Mouse (Mus musculus): Measurements from ENCODE around the gene Cpn2. TPM values are rescaled to one million over a fixed set of nuclear protein-coding genes. Genes with fewer than 3 reads are reported as not detected.
A peak's percentile ranks its signal among the peaks of the same experiment; 100 is the strongest.

The Cpn2 gene
- polyA plus RNA-seq, 1 experiment from 2014 or later = not detected

- Histone ChIP-seq H3K4me1 (peaks cover 36% of the 10 kb centered on the region), H3K4me3 (no peak overlapping the region)
- WGBS = 44% methylated on average over 12 of the region's 12 CpGs
These were observed 32.4 kb downstream of the Cpn2 start for GRCm38 (mm10) chr16:30234636-30235546.

GRCm38 (mm10) chr16:30234077-30234476 lies 33.2 kb downstream of the Cpn2 start:
- H3K4me3 ChIP-seq = no peak overlapping the region
- H3K27ac ChIP-seq = no peak overlapping the region
- no peak for ATAC-seq (ENCODE audit: insufficient number of reproducible peaks, insufficient read depth, low FRiP score, low TSS enrichment)
- no peak overlapping the region for H3K4me2 ChIP-seq (replicated peaks)
- H3K4me1 ChIP-seq = peaks cover 36% of the 10 kb centered on the region
- H3K9me3 ChIP-seq = no peaks in the 10 kb centered on the region
- no peaks in the 10 kb centered on the region for H3K36me3 ChIP-seq
- no peaks in the 10 kb centered on the region for H3K27me3 ChIP-seq
- WGBS = 32% methylated on average over 8 of the region's 8 CpGs
- no peak overlapping the region for H3K9ac ChIP-seq

More at GRCm38 (mm10) chr16:30234636-30235546, 32.4 kb downstream of the Cpn2 start:
- Histone ChIP-seq H3K27me3 (no peaks in the 10 kb centered on the region), H3K9me3 (no peaks in the 10 kb centered on the region), H3K4me2 (replicated peaks) (no peak overlapping the region), H3K27ac (peak overlapping the region; percentile 87; the same call in 1 of the 2 replicates), H3K36me3 (no peaks in the 10 kb centered on the region), H3K9ac (no peak overlapping the region)
- no peak for ATAC-seq (ENCODE audit: insufficient number of reproducible peaks, insufficient read depth, low FRiP score, low TSS enrichment)

GRCm38 (mm10) chr16:30231882-30232604 lies 35.3 kb downstream of the Cpn2 start:
- WGBS = 26% methylated on average over 13 of the region's 13 CpGs
- H3K36me3 ChIP-seq = no peaks in the 10 kb centered on the region
- H3K27me3 ChIP-seq = no peaks in the 10 kb centered on the region
- peak overlapping the region; percentile 71 for H3K27ac ChIP-seq
- no peaks in the 10 kb centered on the region for H3K9me3 ChIP-seq
- peaks cover 35% of the 10 kb centered on the region for H3K4me1 ChIP-seq
- no peak overlapping the region for H3K9ac ChIP-seq
- no peak overlapping the region for H3K4me2 ChIP-seq (replicated peaks)
- no peak overlapping the region for H3K4me3 ChIP-seq
- ATAC-seq (ENCODE audit: insufficient number of reproducible peaks, insufficient read depth, low FRiP score, low TSS enrichment) = no peak

- H3K4me2 ChIP-seq (replicated peaks) = no peak overlapping the region
- H3K27me3 ChIP-seq = no peaks in the 10 kb centered on the region
- ATAC-seq (ENCODE audit: insufficient number of reproducible peaks, insufficient read depth, low FRiP score, low TSS enrichment) = no peak
- no peak overlapping the region for H3K4me3 ChIP-seq
- WGBS = 50% methylated on average over 7 of the region's 7 CpGs
- H3K36me3 ChIP-seq = no peaks in the 10 kb centered on the region
- no peak overlapping the region for H3K27ac ChIP-seq
- H3K9me3 ChIP-seq = no peaks in the 10 kb centered on the region
- H3K4me1 ChIP-seq = peaks cover 12% of the 10 kb centered on the region
- no peak overlapping the region for H3K9ac ChIP-seq
These were observed 39.9 kb downstream of the Cpn2 start for GRCm38 (mm10) chr16:30227352-30227751.

- Histone ChIP-seq H3K4me2 (replicated peaks) (no peak overlapping the region), H3K27me3 (0 out of 2 replicates have a peak, but pooled peaks cover 2% of the 10 kb centered on the region), H3K27ac (no peak overlapping the region), H3K9ac (no peak overlapping the region), H3K36me3 (no peaks in the 10 kb centered on the region), H3K4me1 (no peaks in the 10 kb centered on the region), H3K4me3 (no peak overlapping the region), H3K9me3 (no peaks in the 10 kb centered on the region)
- WGBS = 89% methylated on average over 13 of the region's 13 CpGs
- ATAC-seq (ENCODE audit: insufficient number of reproducible peaks, insufficient read depth, low FRiP score, low TSS enrichment) = no peak
These were observed 46.0 kb downstream of the Cpn2 start for GRCm38 (mm10) chr16:30221161-30221782.

GRCm38 (mm10) chr16:30215811-30216210 lies 51.5 kb downstream of the Cpn2 start:
- H3K36me3 ChIP-seq = no peaks in the 10 kb centered on the region
- no peak overlapping the region for H3K4me2 ChIP-seq (replicated peaks)
- H3K27ac ChIP-seq = no peak overlapping the region
- H3K9me3 ChIP-seq = no peaks in the 10 kb centered on the region
- 0 out of 2 replicates have a peak, but pooled peaks cover 2% of the 10 kb centered on the region for H3K27me3 ChIP-seq
- no peak overlapping the region for H3K4me3 ChIP-seq
- ATAC-seq (ENCODE audit: insufficient number of reproducible peaks, insufficient read depth, low FRiP score, low TSS enrichment) = no peak
- 0 out of 2 replicates have a peak, but pooled peaks cover 4% of the 10 kb centered on the region for H3K4me1 ChIP-seq
- 13% methylated on average over 2 of the region's 2 CpGs for WGBS
- H3K9ac ChIP-seq = no peak overlapping the region

- H3K4me3 ChIP-seq = no peak overlapping the region
- no peak overlapping the region for H3K27ac ChIP-seq
- no peak overlapping the region for H3K9ac ChIP-seq
- H3K27me3 ChIP-seq = 0 out of 2 replicates have a peak, but pooled peaks cover 2% of the 10 kb centered on the region
- WGBS = 65% methylated on average over 1 of the region's 1 CpGs
- no peak overlapping the region for H3K4me2 ChIP-seq (replicated peaks)
- 0 out of 2 replicates have a peak, but pooled peaks cover 4% of the 10 kb centered on the region for H3K4me1 ChIP-seq
- H3K36me3 ChIP-seq = no peaks in the 10 kb centered on the region
- no peak for ATAC-seq (ENCODE audit: insufficient number of reproducible peaks, insufficient read depth, low FRiP score, low TSS enrichment)
- H3K9me3 ChIP-seq = peaks cover 5% of the 10 kb centered on the region
These were observed 53.7 kb downstream of the Cpn2 start for GRCm38 (mm10) chr16:30213644-30214043.

- peaks cover 4% of the 10 kb centered on the region; the same call in 1 of the 2 replicates for H3K4me1 ChIP-seq
- H3K9ac ChIP-seq = no peak overlapping the region
- no peak overlapping the region for H3K4me3 ChIP-seq
- H3K36me3 ChIP-seq = no peaks in the 10 kb centered on the region
- H3K27me3 ChIP-seq = no peaks in the 10 kb centered on the region; the same call in 1 of the 2 replicates
- 66% methylated on average over 3 of the region's 3 CpGs for WGBS
- ATAC-seq (ENCODE audit: insufficient number of reproducible peaks, insufficient read depth, low FRiP score, low TSS enrichment) = no peak
- H3K4me2 ChIP-seq (replicated peaks) = no peak overlapping the region
- H3K27ac ChIP-seq = no peak overlapping the region
- peaks cover 5% of the 10 kb centered on the region for H3K9me3 ChIP-seq
These were observed 55.3 kb downstream of the Cpn2 start for GRCm38 (mm10) chr16:30212035-30212434.

- H3K27me3 ChIP-seq = no peaks in the 10 kb centered on the region; the same call in 1 of the 2 replicates
- H3K4me2 ChIP-seq (replicated peaks) = no peak overlapping the region
- no peak for ATAC-seq (ENCODE audit: insufficient number of reproducible peaks, insufficient read depth, low FRiP score, low TSS enrichment)
These were observed 58.0 kb downstream of the Cpn2 start for GRCm38 (mm10) chr16:30209264-30209663.

GRCm38 (mm10) chr16:30207991-30208390 lies 59.3 kb downstream of the Cpn2 start:
- Histone ChIP-seq H3K4me2 (replicated peaks) (no peak overlapping the region), H3K9me3 (peaks cover 5% of the 10 kb centered on the region), H3K9ac (no peak overlapping the region), H3K4me1 (peaks cover 15% of the 10 kb centered on the region), H3K27me3 (no peaks in the 10 kb centered on the region; the same call in 1 of the 2 replicates), H3K36me3 (no peaks in the 10 kb centered on the region), H3K27ac (no peak overlapping the region), H3K4me3 (no peak overlapping the region)
- no peak for ATAC-seq (ENCODE audit: insufficient number of reproducible peaks, insufficient read depth, low FRiP score, low TSS enrichment)
- WGBS = 77% methylated on average over 7 of the region's 7 CpGs

More at GRCm38 (mm10) chr16:30209264-30209663, 58.0 kb downstream of the Cpn2 start:
- no peak overlapping the region for H3K9ac ChIP-seq
- no peaks in the 10 kb centered on the region for H3K36me3 ChIP-seq
- peaks cover 12% of the 10 kb centered on the region for H3K4me1 ChIP-seq
- H3K4me3 ChIP-seq = no peak overlapping the region
- no peak overlapping the region for H3K27ac ChIP-seq
- WGBS = 88% methylated on average over 1 of the region's 1 CpGs
- peaks cover 5% of the 10 kb centered on the region for H3K9me3 ChIP-seq

- Histone ChIP-seq H3K4me2 (replicated peaks) (no peak overlapping the region), H3K27ac (no peak overlapping the region), H3K4me1 (peaks cover 15% of the 10 kb centered on the region), H3K9ac (no peak overlapping the region), H3K36me3 (no peaks in the 10 kb centered on the region), H3K9me3 (peaks cover 5% of the 10 kb centered on the region), H3K27me3 (no peaks in the 10 kb centered on the region; the same call in 1 of the 2 replicates), H3K4me3 (no peak overlapping the region)
- ATAC-seq (ENCODE audit: insufficient number of reproducible peaks, insufficient read depth, low FRiP score, low TSS enrichment) = no peak
- 93% methylated on average over 11 of the region's 11 CpGs for WGBS
These were observed 60.0 kb downstream of the Cpn2 start for GRCm38 (mm10) chr16:30207111-30207828.

Measured in embryonic facial prominence, embryonic 12.5 days (tissue).